Mouse (Mus musculus) right cerebral cortex, postnatal 4 days (tissue): ENCODE measurements around the gene Fv1.

ENCODE experiments used
- DNase-seq: peaks from one replicate; pipeline ENCODE4 v3.0.0-alpha.2; 2022

The Fv1 gene

GRCm38 (mm10) chr4:147886158-147886557 is 17.4 kb downstream of the Fv1 start:
- DNase-seq, result no peak

GRCm38 (mm10) chr4:147887277-147887676 is 18.5 kb downstream of the Fv1 start:
- DNase-seq, result no peak

- no peak for DNase-seq
Measured at GRCm38 (mm10) chr4:147888237-147888636, 19.5 kb downstream of the Fv1 start.

- no peak for DNase-seq
Measured at GRCm38 (mm10) chr4:147890341-147890740, 21.6 kb downstream of the Fv1 start.

- no peak for DNase-seq
Measured at GRCm38 (mm10) chr4:147895815-147896330, 27.1 kb downstream of the Fv1 start.

GRCm38 (mm10) chr4:147896411-147896810 is 27.6 kb downstream of the Fv1 start:
- no peak for DNase-seq

- no peak for DNase-seq
Measured at GRCm38 (mm10) chr4:147897348-147897747, 28.6 kb downstream of the Fv1 start.

- no peak for DNase-seq
Measured at GRCm38 (mm10) chr4:147900452-147900851, 31.7 kb downstream of the Fv1 start.

GRCm38 (mm10) chr4:147902906-147903500 is 34.2 kb downstream of the Fv1 start:
- no peak for DNase-seq

GRCm38 (mm10) chr4:147903601-147904000 is 34.8 kb downstream of the Fv1 start:
- DNase-seq, result no peak

- peak; percentile 82 for DNase-seq
Measured at GRCm38 (mm10) chr4:147904313-147905089, 35.7 kb downstream of the Fv1 start, which contains the start of gene Mfn2. TSS of gene Mfn2 (minus strand) at chr4:147904704.

- DNase-seq, result peak; percentile 41
Measured at GRCm38 (mm10) chr4:147905090-147905659, 36.4 kb downstream of the Fv1 start.

- DNase-seq, result no peak
Measured at GRCm38 (mm10) chr4:147906230-147906629, 37.5 kb downstream of the Fv1 start.

- DNase-seq, result no peak
Measured at GRCm38 (mm10) chr4:147909486-147909885, 40.7 kb downstream of the Fv1 start.

GRCm38 (mm10) chr4:147918459-147919121 is 49.8 kb downstream of the Fv1 start:
- DNase-seq, result peak; percentile 53
